Mouse (Mus musculus) olfactory bulb, adult 2 months (tissue): ENCODE data around the gene Lefty1. TPM values are rescaled to one million over a fixed set of nuclear protein-coding genes. Genes with fewer than 3 reads are reported as not detected.
A peak's percentile ranks its signal among the peaks of the same experiment; 100 is the strongest.
"Not testable (repeated sequence)": the region's sequence is repeated elsewhere in the genome, so short reads cannot be mapped to it uniquely, and the experiment has no call there.

Experiments used
- H3K27ac ChIP-seq: fragments of 200-500 bp; 2 replicates; pipeline ENCODE4 v1.5.1; 2012; ENCODE audit warnings: low read depth, low read length; ENCODE audit not compliant: insufficient read depth
- H3K4me1 ChIP-seq: fragments of 200-500 bp; 2 replicates; pipeline ENCODE4 v1.6.1; 2012; ENCODE audit warnings: low read length; ENCODE audit not compliant: control insufficient read depth, insufficient read depth
- H3K4me3 ChIP-seq: fragments of 200-500 bp; 2 replicates; pipeline ENCODE4 v1.5.1; 2012; ENCODE audit warnings: mild to moderate bottlenecking, low read depth, low read length, moderate library complexity; ENCODE audit not compliant: insufficient read depth
- CTCF ChIP-seq: fragments of 200-500 bp; IDR thresholded peaks from 2 replicates; pipeline ENCODE4 v1.5.1; 2012; ENCODE audit warnings: low read depth, mild to moderate bottlenecking, low read length, moderate library complexity; ENCODE audit not compliant: insufficient read depth
- POLR2A ChIP-seq: fragments of 200-500 bp; IDR thresholded peaks from 2 replicates; pipeline ENCODE4 v1.6.1; 2012; ENCODE audit warnings: mild to moderate bottlenecking, low read depth, low read length, moderate library complexity; ENCODE audit not compliant: insufficient read depth
- WGBS: fragments of 180-500 bp; shearing (Covaris S2); methylation state at CpG from one replicate; pipeline ENCODE4 v1.1.7; 2018; 5-methylcytosine and 5-hydroxymethylcytosine counted together
- polyA plus RNA-seq: library from polyadenylated mRNA; stranded (reverse); fragments of >200 nt; gene quantifications from 2 replicates; pipeline ENCODE4 v1.2.4, GENCODE M21; 2012; ENCODE audit warnings: low replicate concordance; ENCODE audit not compliant: missing spikeins, insufficient read depth, insufficient read length

Gene Lefty1
- polyA plus RNA-seq: not detected in 2 replicates

DNA sequence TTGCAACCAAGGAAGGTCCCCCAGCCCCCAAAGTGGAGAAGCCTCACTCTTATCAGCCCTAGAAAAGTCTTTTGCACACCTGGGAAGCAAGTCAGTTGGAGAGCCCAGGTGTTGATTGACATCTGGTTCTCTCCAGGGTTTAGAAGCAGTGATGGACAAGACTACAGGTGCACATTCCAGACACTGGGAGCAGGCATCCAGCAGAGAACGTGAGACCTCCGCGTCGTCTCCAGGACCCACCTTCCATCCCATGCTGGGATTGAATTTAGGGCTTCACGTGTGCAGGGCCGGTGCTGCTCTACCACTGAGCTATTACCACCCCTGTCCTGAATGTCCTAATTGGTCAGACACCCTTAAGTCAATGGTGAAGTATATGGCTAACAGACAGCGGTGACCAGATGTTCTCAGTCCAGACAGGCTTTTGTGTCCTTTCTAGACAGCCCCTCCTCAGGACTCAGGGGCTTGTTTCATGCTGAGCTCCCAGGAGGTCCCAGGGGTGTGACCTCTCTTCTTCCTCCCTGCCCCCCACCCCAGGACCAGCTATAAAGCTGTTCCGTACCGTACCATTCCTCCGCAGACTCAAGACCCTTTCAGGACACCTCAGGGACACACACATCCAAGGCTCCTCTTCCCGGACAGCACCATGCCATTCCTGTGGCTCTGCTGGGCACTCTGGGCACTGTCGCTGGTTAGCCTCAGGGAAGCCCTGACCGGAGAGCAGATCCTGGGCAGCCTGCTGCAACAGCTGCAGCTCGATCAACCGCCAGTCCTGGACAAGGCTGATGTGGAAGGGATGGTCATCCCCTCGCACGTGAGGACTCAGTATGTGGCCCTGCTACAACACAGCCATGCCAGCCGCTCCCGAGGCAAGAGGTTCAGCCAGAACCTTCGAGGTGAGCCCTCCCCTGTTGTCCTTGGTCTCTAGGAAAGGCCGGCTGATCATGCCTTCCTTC lies at the start of gene Lefty1:
Gene Lefty1, plus strand, starts transcription at position 556 of the 953 bp plus-strand sequence.
- H3K4me1 ChIP-seq: peaks cover 8% of the 10 kb centered on the region; the same call in 1 of the 2 replicates
- no peak within 1 kb of the TSS for H3K27ac ChIP-seq
- WGBS: 48% methylated on average over 21 of the region's 21 CpGs
- no peak for TF ChIP-seq POLR2A
- TF ChIP-seq CTCF: no peak
- H3K4me3 ChIP-seq: no peak within 1 kb of the TSS

DNA sequence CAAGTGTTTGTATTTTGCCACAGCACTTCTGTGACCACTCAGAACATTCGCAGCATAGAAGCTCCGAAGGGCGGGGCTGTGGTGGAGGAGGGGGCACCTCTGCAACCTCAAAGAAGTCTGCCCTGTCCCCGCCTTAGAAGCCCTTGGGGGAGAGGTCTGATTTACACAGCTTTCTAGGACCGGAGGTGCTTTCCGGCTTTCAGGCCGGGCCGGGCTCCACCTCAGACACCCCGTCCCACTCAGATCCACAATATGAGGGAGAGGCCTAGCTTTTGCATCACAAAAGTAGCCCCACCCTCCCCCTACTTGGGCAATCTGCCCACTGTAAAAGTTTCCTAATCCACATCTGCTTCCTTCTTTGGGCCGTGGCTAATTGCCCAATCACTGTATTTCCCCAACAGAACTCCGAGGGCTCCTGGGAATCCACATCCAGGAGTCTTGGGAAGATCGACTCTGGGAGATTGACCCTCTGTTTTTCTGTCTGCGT lies 46.2 kb upstream of the Lefty1 start:
- 23% methylated on average over 13 of the region's 13 CpGs for WGBS
- Histone ChIP-seq H3K4me1 (0 out of 2 replicates have a peak, but pooled peaks cover 2% of the 10 kb centered on the region), H3K4me3 (no peak overlapping the region), H3K27ac (no peak overlapping the region)
- TF ChIP-seq POLR2A (no peak), CTCF (no peak)

DNA sequence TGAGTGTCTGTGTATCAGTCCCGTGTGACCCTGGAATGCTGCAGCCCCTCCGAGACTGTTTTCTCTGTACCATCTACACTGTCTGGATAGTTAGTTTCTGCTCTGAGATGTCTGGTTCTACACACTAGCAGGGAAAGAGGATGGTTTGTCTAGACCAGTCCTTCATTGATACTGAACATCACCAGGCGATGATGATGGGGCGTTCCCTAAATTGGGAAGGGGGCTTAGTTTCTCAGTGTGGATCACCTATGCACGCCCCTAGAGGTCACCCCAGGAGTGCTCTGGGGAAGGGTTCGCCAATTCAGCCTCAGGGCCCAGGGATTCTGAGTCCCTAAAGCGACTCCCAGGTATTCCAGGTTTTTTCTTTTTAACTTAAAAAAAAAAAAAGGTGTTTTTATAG lies 45.6 kb upstream of the Lefty1 start:
- TF ChIP-seq POLR2A (no peak), CTCF (no peak)
- H3K4me3 ChIP-seq: no peak overlapping the region
- 72% methylated on average over 7 of the region's 7 CpGs for WGBS
- no peak overlapping the region for H3K27ac ChIP-seq
- H3K4me1 ChIP-seq: peaks cover 3% of the 10 kb centered on the region; the same call in 1 of the 2 replicates

DNA sequence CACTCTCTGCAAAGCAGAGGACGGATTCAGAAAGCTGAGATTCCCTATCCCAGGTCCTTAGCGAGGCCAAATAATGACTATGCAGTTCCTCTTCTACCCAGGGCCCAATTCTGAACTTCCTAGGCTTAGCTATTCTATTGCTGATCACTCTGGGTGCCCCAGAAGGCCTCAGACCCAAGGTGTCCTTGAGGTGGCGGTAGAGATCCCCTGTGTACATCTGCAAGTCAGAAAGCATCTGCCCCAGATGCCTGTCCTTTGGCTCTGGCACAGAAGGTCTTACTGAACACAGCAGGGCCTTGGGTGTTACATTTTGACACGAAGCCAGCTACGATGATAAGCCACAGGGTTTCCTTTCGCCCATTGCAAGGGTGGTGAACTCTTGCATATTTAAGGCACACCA lies 45.0 kb upstream of the Lefty1 start:
- no peak overlapping the region for H3K4me3 ChIP-seq
- TF ChIP-seq CTCF (no peak), POLR2A (no peak)
- H3K4me1 ChIP-seq: peaks cover 7% of the 10 kb centered on the region
- H3K27ac ChIP-seq: no peak overlapping the region
- WGBS: 70% methylated on average over 6 of the region's 6 CpGs

DNA sequence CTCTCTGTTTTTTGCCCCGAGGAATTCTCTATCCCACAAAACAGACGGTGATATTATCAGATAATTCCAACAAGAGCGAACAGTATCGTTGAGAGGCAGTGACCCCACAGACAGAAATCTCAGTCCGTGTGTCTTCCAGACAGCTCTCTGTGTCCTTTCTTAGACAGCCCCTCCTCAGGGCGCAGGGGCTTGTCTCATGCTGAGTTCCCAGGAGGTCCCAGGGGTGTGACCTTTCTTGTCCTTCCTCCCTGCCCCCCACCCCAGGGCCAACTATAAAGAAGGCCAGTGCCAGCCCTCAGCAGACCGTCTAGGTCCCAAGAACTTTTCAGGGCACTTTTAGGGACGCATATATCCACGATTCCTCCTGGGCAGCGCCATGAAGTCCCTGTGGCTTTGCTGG lies 42.0 kb upstream of the Lefty1 start, which contains the start of gene Lefty2:
Gene Lefty2, plus strand, starts transcription at position 301 of the 400 bp plus-strand sequence.
- no peak within 1 kb of the TSS for H3K27ac ChIP-seq
- 77% methylated on average over 10 of the region's 10 CpGs for WGBS
- TF ChIP-seq CTCF: no peak
- no peak for TF ChIP-seq POLR2A
- H3K4me1 ChIP-seq: peaks cover 7% of the 10 kb centered on the region
- H3K4me3 ChIP-seq: no peak within 1 kb of the TSS

DNA sequence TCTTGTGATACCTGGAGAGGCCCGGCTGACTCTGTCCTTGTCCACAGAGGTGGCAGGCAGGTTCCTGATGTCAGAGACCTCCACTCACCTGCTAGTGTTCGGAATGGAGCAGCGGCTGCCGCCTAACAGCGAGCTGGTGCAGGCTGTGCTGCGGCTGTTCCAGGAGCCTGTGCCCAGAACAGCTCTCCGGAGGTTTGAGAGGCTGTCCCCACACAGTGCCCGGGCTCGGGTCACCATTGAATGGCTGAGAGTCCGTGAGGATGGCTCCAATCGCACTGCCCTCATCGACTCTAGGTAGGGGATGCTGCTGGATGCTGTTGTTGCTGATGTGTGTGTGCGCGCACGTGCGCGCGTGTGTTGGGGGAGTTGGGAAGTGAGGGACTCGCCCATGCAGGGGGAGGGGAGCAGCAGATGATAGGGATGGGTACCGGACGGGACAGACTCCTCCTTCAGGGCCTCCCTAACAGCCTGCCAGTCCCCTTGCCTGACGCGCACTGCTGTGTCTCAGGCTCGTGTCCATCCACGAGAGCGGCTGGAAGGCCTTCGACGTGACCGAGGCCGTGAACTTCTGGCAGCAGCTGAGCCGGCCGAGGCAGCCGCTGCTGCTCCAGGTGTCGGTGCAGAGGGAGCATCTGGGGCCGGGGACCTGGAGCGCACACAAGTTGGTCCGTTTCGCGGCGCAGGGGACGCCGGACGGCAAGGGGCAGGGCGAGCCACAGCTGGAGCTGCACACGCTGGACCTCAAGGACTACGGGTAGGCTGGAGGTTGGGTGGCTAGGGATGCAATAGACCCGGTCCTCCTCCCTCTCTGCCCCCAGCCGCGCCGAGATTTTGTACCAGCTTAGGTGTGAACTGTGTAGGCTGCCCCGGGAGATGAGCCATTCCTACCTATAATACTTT lies 40.5 kb upstream of the Lefty1 start:
- H3K27ac ChIP-seq, H3K4me1 ChIP-seq: not testable (repeated sequence)
- peak overlapping the region; percentile 3; the same call in 1 of the 2 replicates for H3K4me3 ChIP-seq
- WGBS: 10% methylated on average over 50 of the region's 51 CpGs

DNA sequence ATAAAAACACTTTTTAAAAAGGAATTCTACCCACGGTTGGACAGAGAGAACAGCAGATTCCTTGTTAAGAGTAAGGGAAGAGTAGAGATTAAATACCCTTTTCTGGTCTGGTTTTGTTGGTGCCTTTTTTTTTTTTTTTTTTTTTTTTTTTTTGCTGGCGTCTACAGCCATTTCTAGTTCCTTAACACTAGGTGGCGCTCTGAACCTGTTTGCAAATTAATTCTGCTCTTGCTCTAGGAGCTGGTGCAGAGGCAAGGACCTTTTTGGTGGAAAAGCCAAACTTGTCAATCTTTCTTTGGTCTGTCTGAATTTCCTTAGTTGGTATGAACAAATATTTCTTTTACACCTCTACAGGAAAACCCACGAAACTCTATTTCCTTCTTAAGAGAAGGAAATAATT lies 33.7 kb upstream of the Lefty1 start:
- H3K4me1 ChIP-seq: peaks cover 9% of the 10 kb centered on the region
- 2% methylated on average over 4 of the region's 4 CpGs for WGBS

DNA sequence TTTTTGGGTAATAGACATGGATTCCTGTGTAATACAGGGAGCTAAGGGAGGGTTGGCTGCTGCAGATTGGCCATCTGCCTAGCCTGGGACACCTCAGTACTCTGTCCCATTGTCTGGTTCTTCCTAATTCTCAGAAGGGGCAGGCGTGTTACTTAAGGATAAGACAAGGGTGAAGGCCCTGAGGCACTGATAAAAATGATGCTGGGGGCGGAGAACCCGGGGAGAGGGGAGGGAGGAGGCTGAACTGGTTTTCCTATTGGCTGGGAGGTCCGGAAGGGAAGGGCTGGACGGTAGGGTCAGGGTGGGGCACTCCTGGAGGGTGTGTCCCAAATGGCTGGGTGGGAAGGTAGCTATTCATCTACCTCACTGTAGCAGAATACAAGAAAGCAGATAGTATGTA lies 31.9 kb upstream of the Lefty1 start:
- Histone ChIP-seq H3K4me1 (peaks cover 14% of the 10 kb centered on the region), H3K4me3 (no peak overlapping the region), H3K27ac (no peak overlapping the region)
- WGBS: 51% methylated on average over 5 of the region's 5 CpGs
- TF ChIP-seq POLR2A (no peak), CTCF (no peak)

More for the DNA sequence above, 33.7 kb upstream of the Lefty1 start:
- no peak for TF ChIP-seq CTCF
- TF ChIP-seq POLR2A: no peak
- H3K27ac ChIP-seq: no peak overlapping the region
- H3K4me3 ChIP-seq: no peak overlapping the region
